Mouse (Mus musculus): ENCODE data around the gene Qsox2.

GRCm38 (mm10) chr2:26194552-26195339 is 42.6 kb downstream of the Qsox2 start:
- TF ChIP-seq CTCF (IDR thresholded peaks at IDR 0.05; ENCODE audit: low read depth), result no peak
- TF ChIP-seq EP300 (optimal IDR thresholded peaks at IDR 0.05), result no peak
